Mouse (Mus musculus) adrenal gland, postnatal 36 days (tissue): Measurements from ENCODE around the gene Olfr1465. TPM values are rescaled to one million over a fixed set of nuclear protein-coding genes. Genes with fewer than 3 reads are reported as not detected.

Experiments used
- DNase-seq, 2 experiments: peaks; one replicate each; pipeline ENCODE4 v3.0.0; 2021; ENCODE audit warnings: mixed read lengths in 1 of 2
- long read RNA-seq, 2 experiments: library from polyadenylated mRNA; stranded (forward); transcript quantifications; one replicate each; pipeline ENCODE4 v2.0.0; 2021; ENCODE audit warnings: borderline sequencing depth in 2 of 2
- total RNA-seq, 2 experiments: library from RNA; stranded (reverse); gene quantifications; 2 replicates each; pipeline ENCODE4 v1.2.3; 2021

The Olfr1465 gene
- not detected for total RNA-seq
- long read RNA-seq, experiment 1: 0 reads
- long read RNA-seq, experiment 2: 0 reads

DNA sequence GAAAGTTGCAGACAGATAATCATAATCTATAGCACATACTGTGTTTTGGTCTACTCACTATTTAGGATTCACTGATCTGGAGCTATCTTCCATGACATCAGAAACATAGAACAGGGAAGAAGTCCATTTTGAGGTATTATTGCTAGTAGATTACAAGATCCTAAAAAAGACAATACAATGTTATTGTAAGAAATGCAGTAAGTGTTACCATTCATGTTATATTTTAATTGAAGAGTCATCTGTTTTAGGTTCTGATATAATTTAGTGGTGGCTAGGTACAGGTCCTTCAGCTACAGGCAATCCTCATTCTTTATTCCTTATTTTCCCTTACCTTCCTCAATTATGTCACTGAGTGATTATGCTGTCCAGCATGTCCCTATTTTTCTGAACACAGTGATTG is at the start of gene Olfr1465:
Gene Olfr1465 (minus strand): TSS at position 101 of the 400 bp plus-strand sequence.
- DNase-seq: no peak

DNA sequence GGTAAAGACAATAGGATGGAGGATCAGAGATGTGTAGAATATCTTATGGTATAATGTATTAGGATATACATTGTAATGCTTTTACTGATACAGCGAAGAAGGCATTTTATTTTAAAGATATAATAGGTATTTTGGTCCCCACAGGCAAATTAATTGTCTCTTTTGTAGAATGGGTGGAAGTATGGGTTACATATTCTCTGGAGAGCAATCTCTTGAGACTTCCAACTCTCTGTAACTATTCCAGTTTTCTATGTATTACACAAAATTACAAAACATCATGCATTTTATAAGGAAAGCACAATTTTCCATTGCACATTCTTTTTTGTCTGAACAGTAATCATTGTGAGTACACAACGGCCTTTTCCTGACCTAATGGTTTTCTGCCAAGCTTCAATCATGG is 46.6 kb upstream of the Olfr1465 start, which contains the start of gene Olfr1467:
Gene Olfr1467 (plus strand): TSS at position 301 of the 400 bp plus-strand sequence.
- no peak for DNase-seq

DNA sequence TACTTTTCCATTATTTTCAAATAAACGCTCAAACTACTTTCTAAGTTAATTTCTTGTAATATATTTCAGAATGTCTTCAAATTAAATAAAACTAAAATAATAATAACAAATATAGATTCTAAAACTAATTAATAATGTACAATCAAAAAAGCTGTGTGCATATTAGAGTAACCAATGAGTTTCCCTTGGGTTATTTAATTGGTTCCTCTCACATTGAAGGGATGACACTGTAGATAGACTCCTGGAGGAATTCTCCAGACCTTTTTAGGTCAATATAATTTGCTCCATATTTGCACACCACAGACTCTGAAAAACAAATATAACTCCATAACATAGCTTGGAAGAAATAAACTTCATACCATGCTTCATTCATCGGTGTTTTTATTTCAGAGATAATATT is 23.2 kb upstream of the Olfr1465 start, which contains the start of gene Olfr1466:
Gene Olfr1466 (plus strand): TSS at position 301 of the 400 bp plus-strand sequence.
- DNase-seq: no peak

Other genes with a start within 250 kb of the Olfr1465 start
- not detected for gene Olfr1457, start 217.7 kb downstream of the Olfr1465 start, total RNA-seq
- gene Olfr1458, start 208.8 kb downstream of the Olfr1465 start, total RNA-seq: not detected
- under 1 TPM; 0.07 TPM for gene Olfr1459, start 166.0 kb downstream of the Olfr1465 start, total RNA-seq
- not detected for gene Olfr1461, start 152.5 kb downstream of the Olfr1465 start, total RNA-seq
- not detected for gene Olfr1462, start 129.8 kb downstream of the Olfr1465 start, total RNA-seq
- gene Olfr1463, start 84.2 kb downstream of the Olfr1465 start, total RNA-seq: not detected
- not detected for gene Olfr1466, start 23.3 kb upstream of the Olfr1465 start, total RNA-seq
- gene Olfr1467, start 46.7 kb upstream of the Olfr1465 start, total RNA-seq: not detected
- gene Olfr1469, start 92.3 kb upstream of the Olfr1465 start, total RNA-seq: not detected
- not detected for gene Olfr1471, start 127.9 kb upstream of the Olfr1465 start, total RNA-seq
- gene Olfr1472, start 140.5 kb upstream of the Olfr1465 start, total RNA-seq: not detected
- gene Olfr1474, start 154.0 kb upstream of the Olfr1465 start, total RNA-seq: not detected
- not detected for gene Olfr1475, start 164.7 kb upstream of the Olfr1465 start, total RNA-seq
- not detected for gene Olfr1477, start 185.0 kb upstream of the Olfr1465 start, total RNA-seq
- gene Olfr1480, start 212.4 kb upstream of the Olfr1465 start, total RNA-seq: not detected